Mouse (Mus musculus) T-cell, adult 2 months (primary cell): Measurements from ENCODE around the gene Tsen34.
"Not testable (repeated sequence)": the region's sequence is repeated elsewhere in the genome, so short reads cannot be mapped to it uniquely, and the experiment has no call there.

Experiments used
- DNase-seq: peaks from one replicate; pipeline ENCODE4 v3.0.0; 2022; ENCODE audit warnings: low spot score

Tsen34 gene

GRCm38 (mm10) chr7:3691919-3692318 is 744 bp upstream of the Tsen34 start:
- DNase-seq: no peak

DNA sequence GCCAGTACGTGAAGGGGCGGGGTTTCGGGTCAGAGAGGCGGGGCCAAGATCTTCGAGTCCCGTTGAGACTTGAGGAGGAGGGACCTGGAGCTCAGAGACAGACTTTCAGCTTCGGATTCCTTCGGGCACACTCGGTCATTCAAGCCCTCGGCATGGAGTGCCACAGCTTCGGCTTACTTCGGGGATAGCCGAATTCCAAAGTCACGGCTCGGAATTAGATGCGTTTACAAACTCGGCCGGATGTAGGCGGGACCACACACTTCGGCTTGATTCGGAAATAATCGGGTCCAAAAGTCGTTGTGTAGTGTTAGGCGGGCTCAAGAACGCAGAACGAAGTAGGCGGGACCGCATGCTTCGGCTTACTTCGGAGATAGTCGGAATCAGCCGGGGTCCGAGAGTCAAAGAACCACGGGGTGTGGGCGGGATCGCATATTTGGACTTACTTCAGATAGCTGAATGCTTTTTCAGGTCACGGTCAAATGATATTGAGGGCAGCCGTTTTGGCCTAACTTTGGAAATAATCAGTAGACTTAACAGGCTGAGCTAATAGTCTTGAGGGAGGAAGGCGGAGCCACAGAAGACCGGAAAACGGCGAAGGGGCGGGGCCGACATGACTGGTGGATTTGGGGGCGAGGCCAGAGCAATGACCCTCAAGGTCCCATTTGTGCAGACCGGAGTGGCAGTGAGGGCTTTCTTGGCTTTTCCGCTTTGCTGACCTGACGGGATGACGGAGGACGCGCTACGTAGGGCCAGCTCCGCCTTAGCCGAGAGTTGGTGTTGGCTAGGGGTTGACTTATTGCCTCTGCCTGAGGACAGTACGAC is 535 bp downstream of the Tsen34 start, which contains the start of gene Mboat7:
Mboat7 (minus strand) TSS at position 537 of the 822 bp plus-strand sequence.
- DNase-seq: peak; percentile 97

DNA sequence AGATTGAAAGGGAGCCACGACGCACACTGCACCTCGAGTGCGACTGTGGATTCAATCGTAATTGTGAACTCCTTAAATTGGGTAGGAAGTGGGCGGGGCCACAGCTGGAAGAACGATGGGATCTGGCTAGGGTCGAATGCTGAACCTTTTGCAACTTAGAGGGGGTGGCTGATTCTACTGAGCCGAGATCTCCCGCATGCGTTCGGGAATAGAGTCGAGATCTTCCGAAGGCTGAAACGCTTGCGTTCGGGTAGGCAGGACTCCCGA is 1.1 kb downstream of the Tsen34 start:
- no peak for DNase-seq

GRCm38 (mm10) chr7:3694076-3694948 is 1.6 kb downstream of the Tsen34 start:
- DNase-seq: peak; percentile 67

DNA sequence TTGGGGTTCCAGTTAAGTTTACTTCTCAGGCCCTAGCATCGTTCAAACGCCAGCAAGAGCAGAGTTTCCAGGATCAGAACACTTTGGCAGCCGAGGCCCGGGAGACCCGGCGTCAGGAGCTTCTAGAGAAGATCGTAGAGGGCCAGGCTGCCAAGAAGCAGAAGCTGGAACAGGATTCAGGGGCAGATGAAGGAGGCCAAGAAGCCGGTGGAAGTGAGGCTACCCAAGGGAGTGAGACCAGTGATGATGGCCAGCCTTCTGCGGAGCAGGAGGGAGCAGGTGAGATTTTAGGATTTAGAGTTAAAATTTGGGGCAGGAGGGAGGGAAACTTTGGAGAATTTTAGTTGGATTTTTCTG is 2.3 kb downstream of the Tsen34 start:
- not testable (repeated sequence) for DNase-seq

- DNase-seq: no peak
These were observed 5.8 kb downstream of the Tsen34 start for GRCm38 (mm10) chr7:3698471-3698870.

DNA sequence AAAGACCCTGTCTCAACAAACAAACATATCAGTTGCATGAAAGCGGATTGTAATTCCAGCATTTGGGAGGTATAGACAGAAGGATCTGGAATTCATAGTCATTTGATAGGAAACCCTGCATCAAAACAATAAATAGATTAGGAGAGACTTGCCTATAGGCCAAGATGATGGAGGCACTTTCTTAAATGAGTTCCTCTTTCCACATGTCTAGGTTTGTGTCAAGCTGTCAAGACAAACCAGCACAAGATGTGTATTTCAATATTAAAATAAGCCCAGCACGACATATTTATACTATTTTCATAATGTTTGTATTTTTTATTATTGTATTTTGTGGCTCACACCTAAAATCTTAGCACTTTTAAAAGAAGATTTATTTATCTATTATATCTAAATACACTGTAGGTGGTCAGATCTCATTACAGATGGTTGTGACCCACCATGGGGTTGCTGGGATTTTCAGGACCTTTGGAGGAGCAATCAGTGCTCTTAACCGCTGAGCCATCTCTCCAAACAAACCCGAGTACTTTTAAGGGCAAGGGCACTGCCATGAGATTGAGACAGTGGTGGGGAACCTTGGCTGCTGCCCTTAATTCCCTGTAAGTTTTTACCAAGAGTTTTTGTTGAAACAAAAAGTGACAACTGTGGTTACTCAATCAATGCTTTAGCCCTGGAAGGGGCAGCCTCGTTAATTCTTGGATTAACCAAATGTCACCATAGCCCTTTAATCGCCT is 10.7 kb downstream of the Tsen34 start:
- no peak for DNase-seq

DNA sequence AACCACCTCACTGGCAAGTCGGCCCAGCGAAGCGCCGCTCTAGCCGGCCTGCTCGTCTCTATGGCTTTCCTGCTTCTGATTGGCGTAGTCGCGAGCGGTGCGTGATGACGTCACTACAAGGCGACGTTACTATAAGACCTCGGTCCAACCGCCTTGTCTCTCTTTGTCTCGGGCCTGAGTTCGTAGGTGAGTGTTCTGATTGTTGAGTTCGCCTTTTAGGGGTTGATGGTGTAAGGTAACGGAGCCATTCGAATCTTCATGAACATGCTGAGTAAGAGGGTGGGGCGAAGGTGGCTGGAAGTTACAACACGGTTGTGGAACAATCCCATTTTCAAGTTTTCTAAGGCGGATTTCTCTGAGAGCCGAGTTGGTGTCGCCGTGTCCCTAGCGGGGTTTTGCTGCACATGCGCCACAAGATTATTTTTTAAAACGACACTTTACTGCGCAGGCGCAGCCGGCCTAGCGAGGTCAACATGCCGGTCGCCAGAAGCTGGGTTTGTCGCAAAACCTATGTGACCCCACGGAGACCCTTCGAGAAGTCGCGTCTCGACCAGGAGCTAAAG is 11.3 kb downstream of the Tsen34 start, which contains the start of gene Rps9:
Rps9 (plus strand) TSS at position 115 of the 563 bp plus-strand sequence.
- DNase-seq: peak; percentile 95

DNA sequence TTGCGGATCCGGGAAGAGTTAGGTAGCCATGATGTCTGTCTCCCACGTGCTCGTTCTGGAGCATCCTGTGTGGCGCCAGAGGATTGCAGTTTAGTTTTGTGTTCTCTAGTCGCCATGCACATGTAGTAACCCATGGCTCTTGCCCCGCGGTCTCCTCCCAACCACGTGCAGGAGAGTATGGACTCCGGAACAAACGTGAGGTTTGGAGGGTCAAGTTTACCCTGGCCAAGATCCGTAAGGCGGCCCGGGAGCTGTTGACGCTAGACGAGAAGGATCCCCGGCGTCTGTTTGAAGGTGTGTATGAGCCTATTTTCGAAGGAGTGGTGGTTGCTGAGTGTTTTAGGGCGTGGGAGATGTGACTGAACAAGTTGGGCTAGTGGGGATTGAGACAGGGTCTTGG is 11.8 kb downstream of the Tsen34 start:
- no peak for DNase-seq

- not testable (repeated sequence) for DNase-seq
These were observed 12.8 kb downstream of the Tsen34 start for GRCm38 (mm10) chr7:3705461-3705860.

DNA sequence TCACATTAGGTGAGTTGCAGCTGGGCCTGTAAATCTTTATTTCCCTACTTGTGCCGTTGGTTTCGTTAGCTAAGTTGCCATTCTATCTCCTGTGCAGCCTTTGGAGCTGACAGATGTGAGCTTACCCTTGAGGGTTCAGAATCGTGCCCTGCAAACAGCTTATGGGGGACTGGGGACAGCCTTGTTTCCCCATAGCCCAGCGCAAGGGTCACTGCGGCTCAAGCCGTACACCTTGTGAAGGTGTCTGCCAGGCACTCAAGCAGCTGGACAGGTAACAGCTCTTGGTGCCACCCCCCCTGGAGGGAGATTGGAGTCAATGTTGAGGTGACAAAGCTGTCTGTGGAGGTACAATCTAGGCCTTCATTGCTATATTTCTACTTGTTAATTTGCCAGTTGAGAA is 13.2 kb downstream of the Tsen34 start:
- no peak for DNase-seq

DNA sequence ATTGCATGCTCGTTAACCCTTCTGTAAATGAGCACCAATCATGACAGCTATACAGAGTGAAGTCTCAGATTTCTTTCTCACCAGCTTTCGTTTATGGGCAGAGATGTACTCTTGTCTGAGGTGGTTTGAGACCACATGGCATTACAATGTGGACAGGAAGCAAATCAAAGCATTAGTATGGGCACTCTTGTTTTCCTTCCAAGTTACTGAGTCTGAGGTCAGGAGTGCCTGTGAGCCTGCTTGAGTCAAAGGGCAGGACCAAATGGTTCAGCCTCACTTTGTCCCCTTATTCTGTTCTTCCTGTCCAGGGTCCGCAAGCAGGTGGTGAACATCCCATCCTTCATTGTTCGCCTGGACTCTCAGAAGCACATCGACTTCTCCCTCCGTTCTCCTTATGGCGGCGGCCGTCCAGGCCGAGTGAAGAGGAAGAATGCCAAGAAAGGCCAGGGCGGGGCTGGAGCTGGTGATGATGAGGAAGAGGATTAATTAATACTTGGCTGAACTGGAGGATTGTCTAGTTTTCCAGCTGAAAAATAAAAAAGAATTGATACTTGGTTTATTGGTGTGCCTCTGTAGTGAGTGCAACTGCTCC is 13.8 kb downstream of the Tsen34 start:
- no peak for DNase-seq

GRCm38 (mm10) chr7:3707027-3707426 is 14.4 kb downstream of the Tsen34 start:
- no peak for DNase-seq

- DNase-seq: no peak
These were observed 15.1 kb downstream of the Tsen34 start for GRCm38 (mm10) chr7:3707568-3708413.

DNA sequence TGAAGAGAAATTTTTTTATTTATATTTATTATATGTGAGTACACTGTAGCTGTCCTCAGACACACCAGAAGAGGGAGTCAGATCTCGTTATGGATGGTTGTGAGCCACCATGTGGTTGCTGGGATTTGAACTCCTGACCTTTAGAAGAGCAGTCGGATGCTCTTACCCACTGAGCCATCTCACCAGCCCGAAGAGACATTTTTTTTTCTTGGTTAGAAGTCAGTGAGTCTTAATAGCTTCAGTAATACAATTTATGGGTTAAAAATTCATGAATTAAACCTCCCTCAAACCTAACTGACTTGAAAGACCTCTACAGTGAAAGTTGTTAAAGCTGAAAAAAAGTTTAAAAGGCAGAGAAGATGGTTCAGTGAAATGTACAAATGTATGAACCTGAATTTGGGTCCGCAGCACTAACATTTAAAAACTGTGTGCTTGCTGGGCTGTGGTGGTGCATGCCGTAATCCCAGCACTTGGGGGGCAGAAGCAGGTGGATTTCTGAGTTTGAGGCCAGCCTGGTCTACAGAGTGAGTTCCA is 15.9 kb downstream of the Tsen34 start:
- DNase-seq: not testable (repeated sequence)

DNA sequence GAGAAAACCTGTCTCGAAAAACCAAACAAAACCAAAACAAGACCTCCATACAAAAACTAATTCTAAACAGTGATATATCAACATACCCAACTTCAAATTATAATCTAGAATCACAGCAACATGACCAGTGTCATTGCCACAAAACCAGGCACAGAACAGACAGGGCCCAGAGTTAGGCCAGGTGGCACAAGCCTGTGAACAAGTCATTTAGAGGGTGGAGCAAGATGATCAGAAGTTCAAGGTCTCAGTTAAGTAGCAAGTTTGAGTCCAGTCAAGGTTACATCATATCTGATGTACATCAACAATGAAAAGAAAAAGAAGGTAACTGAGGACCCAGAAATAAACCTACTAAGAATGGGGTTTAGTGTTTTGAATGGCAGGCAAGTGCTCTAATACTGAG is 16.3 kb downstream of the Tsen34 start:
- no peak for DNase-seq

DNA sequence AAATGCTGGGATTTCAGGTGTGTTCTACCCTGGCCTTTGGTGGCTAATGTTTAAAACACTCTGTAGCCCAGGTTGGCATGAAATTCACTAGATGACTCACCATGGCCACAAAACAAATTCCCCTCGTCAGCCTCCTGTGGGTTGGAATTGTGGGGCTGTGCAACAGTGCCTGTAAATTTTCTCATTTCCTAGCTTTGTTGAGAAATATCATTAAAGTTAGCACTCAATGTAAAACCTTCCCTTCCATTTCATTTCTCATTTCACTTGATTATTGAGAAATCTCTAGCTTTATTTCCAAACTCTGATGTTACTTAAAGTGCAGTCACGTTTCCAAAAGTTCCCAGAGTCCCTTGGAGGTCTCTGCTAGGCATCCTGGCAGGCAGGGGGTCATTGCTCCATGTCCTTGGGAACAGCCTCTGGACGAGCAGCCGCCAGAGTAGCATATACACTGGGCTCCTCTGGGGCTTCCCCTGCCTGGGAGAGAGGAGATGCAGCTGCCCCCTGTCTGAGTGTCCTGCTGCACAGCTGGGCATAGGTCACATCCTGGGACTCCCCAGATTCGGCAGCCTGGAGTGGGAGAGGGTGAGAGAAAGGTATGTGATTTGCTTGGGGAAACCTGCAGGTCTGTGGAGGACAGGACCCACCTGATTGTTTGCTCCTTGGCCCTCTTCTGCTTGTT is 19.7 kb downstream of the Tsen34 start:
- no peak for DNase-seq

- DNase-seq: no peak
These were observed 22.6 kb downstream of the Tsen34 start for GRCm38 (mm10) chr7:3715249-3715648.

- not testable (repeated sequence) for DNase-seq
These were observed 27.6 kb downstream of the Tsen34 start, which contains the start of gene Pirb for GRCm38 (mm10) chr7:3720268-3720667. Pirb (minus strand) TSS chr7:3720391.

DNA sequence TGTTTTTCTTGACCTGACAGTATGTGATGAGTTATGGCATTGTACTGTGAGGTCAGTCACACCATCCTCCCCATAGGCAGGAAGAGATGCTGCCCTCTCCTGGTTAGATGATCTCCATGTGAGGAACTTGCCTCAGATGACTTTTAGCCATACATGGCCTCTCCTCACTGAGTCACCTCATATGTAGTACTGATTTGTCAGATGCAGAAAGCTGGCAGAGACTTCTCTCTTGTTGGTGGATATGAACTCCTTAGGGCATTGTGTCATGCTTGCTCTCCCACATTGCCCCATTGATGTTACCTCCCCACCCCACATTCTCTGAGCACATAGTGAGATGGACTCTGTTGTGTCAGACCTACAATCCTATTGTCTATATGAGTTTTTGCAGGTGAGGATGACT is 32.8 kb downstream of the Tsen34 start:
- not testable (repeated sequence) for DNase-seq
